Mouse (Mus musculus) cerebellum, postnatal 25 days (tissue): Measurements from ENCODE around the gene Gal3st2.
A peak's percentile ranks its signal among the peaks of the same experiment; 100 is the strongest.
"Not testable (repeated sequence)": the region's sequence is repeated elsewhere in the genome, so short reads cannot be mapped to it uniquely, and the experiment has no call there.

Source experiments
- DNase-seq, 2 experiments: peaks; one replicate each; pipeline ENCODE4 v3.0.0; 2021; ENCODE audit warnings: mixed read lengths in 2 of 2

Gal3st2 gene

DNA sequence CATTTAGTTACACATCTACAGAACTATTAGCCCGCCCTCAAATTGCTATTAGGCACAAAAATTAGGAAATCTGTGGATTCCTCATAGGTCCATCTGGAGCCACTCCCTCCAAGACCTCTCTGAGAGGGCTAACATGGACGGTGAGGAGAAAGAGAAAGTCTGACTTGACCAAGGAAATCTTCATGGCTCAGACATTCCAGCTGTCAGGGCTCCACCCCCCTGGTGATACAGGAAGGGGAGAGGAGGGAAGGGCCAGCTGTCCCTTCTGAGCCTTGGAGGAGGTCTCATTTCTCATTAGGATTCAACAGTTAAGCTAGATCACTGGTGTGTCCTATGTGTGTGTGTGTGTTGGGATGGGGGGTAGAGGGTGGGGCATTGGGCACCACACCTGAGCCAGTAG is at the start of gene Gal3st2:
Gene Gal3st2 (plus strand): TSS at position 259 of the 400 bp plus-strand sequence.
- not testable (repeated sequence) for DNase-seq

DNA sequence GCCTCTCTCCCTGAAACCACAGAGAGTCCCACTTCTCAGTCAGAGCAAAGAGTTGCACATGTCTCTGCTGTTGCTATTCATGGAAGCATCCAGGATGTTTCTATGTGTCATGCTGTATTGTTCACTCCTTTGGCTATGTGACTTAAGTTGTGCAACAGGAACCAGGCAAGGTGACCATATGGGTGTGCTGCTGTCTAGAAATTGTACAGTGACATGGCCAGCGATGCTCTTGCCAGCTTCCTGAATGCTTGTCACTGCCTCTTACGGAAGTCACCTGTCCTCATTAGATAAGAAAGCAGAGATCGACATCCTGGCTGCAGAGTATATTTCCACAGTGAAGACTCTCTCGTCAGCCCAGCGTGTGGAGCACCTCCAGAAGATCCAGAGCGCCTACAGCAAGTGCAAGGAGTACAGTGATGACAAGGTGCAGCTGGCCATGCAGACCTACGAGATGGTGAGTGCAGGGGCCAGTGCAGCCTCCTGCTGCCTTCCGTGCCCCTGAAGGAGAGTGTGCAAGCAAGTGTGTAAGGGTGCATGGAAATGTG is 49.5 kb upstream of the Gal3st2 start:
- peak; percentile 44 to 54 for DNase-seq

DNA sequence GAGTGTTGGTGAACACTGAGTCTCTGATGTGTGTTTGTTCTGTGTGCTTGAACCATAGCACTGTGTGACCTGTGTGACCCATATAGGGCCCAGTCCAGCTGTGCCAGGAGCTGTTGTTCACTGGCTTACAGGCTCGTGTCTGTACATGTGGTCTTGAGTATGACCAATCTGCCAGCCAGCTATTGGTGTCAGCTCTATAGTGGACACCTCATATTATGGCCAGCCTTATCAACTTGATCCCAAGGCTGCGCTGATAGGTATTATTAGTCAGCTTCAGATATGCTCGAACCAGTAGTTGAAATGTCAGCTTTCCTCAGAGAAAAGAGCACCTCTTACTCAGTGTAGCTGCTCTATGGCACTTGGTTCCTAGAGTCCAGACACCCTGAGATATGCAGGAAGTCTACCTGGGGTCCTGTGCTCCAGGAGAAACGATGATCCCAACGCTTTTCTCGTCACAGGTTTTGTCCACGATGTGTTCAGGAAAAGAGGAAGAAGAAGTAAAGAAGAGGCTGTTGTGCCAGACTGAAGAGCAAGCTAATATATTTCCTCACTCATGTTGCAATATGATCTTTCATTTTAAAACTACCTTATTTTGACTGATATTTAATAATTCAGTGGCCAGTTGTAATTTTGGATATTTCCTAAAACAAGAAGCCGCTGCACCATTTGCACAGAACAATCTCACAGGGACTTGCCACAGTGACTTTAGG is 43.1 kb upstream of the Gal3st2 start:
- no peak for DNase-seq

DNA sequence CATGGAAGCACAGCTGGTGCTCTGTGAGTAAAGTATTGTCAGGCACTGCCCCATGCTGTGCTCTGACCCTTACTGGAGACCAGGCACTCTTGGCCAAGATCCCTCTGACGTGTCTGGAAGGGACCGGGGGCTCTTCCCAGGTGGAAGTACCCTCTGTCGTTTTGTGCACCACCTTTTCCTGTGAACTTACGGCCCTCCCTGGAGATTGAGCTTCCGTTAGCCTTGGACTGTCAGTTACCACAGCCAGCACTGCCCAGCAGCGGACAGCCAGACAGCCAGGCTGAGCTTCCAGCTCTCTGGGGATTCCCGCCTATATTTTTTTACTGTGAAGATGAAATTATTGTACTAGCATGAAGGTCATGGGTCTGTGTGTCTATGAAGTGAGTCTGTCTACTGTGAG is 42.4 kb upstream of the Gal3st2 start:
- no peak for DNase-seq

DNA sequence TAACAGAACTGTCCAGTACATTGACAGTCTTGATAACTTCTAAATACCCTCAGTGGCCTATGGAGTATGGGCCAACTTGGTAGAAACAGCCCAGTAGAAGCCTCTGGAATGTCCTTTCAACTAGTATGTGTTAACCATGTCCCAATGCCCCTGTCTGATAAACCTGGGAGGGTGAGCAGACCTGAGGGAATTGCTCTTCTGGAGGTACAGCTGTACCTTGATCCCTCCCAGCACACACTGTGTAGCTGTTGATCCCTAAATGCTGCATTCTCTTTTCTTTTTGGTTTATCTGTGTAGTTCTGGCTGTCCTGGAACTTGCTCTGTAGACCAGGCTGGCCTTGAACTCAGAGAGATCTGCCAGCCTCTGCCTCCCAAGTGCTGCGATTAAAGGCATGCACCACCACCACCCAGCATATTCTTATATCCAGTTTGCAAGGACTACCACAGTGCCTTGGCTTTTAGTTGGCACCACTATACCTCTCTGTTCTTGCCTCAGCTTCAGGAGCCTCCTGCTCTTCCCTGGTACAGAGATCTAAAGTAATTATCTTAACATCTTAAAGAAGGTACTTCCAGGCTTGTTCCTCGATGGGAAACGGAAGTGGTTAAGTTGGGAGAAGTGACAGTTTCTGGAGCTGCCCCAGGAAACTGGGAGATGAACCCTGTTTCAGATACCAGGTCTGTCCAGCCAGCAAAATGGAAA is 37.2 kb upstream of the Gal3st2 start:
- no peak for DNase-seq

DNA sequence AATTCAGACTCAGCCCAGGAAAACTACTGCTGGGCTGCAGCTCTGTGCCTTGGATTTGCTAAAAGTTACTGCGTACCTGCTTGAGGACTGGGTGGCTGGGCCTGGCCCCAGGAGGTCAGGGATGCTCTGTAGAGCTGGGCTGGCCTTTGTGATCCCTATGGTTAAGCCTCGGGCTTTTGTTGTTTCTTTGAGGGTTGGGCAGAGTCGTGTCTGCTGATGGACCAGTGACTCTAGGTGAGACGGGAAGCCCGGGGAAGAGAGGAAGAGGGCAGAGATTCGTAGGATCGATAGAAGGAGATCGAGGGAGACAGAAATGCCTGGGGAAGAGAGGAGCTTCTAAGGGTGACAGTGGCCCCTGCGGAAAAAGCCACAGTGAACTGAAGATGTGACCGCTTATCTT is 36.5 kb upstream of the Gal3st2 start, which contains the start of gene D2hgdh:
Gene D2hgdh (plus strand): TSS at position 301 of the 400 bp plus-strand sequence.
- DNase-seq = peak in 1 of 2 experiments; percentile 48

DNA sequence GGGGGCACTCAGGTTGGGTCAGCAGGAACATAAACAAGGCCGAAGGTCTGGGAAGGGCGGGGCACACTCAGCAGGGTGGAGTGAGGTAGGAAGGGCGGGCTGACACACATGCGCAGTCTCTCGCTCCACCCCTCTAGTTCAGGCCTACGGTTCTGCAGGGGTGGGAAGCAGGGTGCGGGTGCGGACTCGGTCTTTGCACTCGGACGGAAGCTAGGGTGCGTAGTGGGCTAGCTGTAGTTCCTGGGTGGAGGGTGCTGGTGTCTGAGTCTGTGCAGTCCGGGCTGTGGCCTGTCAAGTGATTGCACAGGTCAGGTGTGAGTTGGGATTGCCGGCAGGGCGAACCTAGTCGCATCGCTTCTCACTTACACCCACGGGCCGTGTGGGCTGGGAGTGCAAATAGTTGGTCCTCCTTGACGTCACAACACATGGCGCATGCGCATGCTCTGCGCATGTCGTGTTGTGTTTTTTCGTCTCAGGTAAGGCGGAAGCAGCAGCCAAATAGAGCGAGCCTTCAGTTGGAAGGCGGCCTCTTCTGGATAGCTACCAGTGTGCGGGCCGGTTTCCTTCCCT is 35.9 kb upstream of the Gal3st2 start:
- peak; percentile 97 to 98 for DNase-seq

DNA sequence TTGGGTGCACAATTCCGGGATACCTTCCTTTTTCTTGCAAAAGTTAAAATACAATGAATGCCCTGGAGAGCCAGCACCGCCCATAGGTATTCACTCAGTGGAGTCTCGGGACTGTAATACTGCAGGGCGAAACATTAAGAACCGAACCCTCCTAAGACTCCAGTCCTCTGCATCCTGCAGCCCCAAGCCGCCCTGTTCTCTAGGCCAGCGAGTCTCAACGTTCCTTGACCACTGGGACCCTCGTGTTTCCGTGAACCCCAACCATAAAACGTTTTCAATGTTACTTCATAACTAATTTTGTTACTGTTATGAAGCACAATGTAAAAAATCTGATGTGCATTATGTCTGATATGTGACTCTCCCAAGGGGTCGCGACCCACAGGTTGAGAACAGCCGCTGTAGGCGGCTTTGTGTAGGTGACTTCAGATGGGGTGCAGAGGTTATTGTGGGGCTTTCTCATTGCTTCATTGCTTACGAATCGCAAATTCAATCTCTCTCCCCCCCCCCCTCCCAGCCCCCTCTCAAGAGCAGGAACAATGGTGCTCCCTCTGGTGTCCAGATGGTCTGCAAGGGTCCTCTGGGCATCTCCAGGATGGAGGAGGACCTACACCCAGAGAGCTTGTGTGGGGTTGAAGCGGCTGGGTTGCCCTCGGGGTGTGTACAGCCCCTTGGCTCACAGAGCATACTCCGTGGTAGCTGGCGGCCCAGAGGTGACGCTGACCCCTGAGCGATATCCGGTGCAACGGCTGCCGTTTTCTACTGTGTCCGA is 35.2 kb upstream of the Gal3st2 start:
- peak; percentile 37 to 50 for DNase-seq

DNA sequence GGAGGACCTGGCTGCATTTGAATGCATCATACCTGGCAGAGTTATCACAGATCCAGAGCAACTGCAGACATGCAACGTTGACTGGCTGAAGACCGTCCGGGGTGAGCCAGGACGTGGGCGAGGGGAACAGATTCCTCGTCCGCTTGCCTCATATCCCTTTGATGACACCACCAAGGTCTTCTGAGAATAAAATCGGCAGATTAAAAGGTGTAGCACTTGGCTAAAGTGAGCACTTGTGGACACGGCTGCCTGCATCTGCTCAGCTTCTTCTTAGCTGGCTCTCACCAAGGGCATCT is 34.6 kb upstream of the Gal3st2 start:
- no peak for DNase-seq

DNA sequence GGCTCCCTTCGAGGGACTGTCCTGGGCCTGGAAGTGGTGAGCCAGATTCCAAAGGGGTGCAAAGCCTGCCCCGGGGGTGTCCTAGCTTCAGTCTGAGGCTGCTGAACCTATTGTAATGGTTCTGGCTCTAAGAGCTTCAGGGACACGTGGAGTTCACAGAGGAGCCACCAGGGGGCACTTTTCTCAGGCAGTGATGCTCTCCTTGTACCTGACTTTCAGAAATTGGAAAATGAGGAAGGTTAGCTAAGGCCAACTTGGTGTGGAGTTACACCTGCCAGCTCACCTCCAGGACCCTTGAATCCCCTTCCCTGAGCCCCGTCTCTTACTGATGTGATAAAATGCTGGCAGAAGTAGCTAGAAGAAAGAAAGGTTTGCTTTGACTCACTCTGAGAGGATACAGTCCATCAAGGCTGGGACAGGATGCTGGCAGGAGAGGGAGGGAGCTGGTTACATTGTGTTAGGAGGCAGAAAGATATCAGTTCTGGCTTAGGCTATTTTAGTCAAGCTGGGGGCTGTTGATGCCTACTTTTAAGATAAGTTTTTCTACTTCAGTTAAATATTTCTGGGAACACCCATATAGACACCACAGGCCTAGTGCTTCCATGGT is 28.2 kb upstream of the Gal3st2 start:
- DNase-seq = not testable (repeated sequence)

DNA sequence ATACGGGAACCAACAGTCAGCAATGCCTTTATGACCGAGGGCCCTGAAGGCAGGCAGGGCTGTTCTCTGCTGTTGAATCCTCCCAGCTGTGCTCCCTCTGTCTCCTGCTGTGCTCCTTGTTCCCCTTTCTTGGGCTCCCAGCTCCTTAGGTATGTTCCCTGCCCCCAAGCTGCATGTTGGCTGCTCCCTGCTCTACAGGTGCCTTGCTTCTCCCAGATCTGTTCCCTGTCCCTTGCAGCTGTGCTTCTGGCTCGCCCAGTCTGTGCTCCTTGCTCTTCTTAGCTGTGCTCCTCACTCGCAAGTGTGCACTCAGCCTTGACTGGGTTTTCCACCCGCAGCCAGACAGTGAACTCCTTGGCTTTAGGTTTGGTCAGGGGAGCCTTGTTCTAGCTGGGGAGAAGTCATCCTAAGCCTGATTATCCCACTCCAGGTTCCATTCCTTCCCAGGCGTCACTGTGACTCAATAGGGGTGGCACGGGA is 26.4 kb upstream of the Gal3st2 start:
- no peak for DNase-seq

DNA sequence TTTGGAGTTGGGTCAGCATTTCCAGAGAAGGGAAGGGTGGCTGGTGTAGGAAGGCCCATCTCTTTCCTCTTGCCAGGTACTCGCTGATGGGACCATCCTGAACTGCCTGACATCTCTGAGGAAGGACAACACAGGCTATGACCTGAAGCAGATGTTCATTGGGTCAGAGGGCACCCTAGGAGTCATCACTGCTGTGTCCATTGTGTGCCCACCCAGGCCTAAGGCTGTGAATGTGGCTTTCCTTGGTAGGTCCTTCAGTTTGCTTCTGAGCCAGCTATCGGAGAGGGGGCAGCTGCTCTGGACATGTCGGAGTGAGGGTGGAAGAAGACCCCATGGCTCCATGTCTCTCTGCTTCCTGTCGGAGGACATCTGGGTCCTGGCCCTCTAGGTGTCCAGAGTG is 25.9 kb upstream of the Gal3st2 start:
- no peak for DNase-seq

DNA sequence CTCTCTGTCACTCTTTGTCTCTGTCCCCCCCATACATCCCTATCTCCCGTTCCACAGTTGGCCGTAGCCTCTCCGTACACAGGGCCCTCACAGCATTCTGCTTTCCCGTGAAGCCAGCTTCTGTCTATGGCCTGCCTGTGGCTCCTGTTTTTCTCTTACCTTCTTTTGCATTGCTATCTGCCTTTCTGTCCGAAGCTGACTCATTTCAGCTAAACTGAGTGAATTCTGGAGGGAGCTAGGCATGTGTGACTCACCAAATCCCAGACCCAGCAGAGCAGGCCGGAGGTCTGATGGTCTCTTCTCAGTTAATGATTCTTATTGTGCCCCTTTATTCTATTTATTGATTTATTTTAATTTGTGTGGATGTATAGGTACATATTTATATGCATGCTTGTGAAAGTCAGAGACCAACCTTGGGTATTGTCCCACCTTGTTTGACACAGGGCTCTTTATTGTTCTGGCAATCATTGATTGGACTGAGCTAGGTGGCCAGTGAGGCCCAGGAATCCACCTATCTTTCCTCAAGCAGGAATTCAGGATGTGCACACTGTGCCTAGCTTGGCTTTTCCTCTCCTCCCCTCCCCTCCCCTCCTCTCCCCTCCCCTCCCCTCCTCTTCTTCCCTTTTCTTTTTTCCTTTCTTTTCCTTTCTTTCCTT is 25.1 kb upstream of the Gal3st2 start:
- no peak for DNase-seq

DNA sequence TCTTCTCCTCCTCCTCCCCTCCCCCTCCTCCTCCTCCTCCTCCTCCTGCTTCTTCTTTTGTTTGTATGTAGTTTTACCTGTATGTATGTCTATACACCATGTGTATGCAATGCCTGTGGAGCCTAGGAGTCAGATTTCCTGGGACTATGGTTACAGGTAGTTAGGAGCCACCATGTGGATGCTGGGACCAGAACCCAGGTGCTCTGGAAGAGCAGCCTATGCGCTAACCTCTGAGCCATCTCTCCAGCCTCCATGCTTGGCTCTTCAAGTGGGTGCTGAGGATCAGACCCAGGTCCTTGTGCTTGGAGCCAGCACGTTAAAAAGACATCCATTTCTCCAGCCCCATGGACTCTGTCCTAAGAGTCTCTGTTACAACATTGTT is 24.6 kb upstream of the Gal3st2 start:
- no peak for DNase-seq

DNA sequence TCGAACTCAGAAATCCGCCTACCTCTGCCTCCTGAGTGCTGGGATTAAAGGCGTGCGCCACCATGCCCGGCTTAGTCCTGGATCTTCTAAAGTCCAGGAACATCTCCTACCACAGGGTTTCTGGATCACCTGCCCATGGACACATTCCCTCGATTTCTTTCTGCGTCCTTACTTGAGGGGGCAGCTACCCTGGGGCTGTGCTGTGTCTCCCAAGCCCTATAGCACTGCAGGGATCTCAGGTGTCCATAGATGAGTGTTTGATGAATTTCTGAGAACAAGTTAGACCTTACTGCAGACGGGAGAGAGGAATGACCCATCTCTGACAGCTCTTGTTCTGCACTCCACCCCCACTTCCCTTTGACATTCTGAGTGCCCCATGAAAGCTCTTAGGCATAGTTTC is 23.8 kb upstream of the Gal3st2 start:
- no peak for DNase-seq

DNA sequence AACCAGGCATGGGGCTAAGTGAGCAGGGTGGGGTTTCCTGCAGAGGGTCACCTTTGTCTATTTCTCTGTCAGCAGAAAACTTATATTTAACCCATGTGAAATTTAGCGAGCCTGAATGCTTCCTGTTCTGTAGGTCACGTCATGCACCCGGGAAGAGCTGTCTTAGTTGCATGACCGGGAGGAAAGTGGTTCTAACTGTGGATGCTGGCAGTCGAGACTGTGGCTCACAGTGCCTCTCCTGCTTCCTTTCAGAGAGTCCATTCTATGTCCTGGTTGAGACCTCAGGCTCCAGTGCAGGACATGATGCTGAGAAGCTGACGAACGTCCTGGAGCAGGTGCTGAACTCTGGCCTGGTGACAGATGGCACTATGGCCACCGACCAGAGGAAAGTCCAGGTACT is 22.5 kb upstream of the Gal3st2 start:
- DNase-seq = not testable (repeated sequence)

DNA sequence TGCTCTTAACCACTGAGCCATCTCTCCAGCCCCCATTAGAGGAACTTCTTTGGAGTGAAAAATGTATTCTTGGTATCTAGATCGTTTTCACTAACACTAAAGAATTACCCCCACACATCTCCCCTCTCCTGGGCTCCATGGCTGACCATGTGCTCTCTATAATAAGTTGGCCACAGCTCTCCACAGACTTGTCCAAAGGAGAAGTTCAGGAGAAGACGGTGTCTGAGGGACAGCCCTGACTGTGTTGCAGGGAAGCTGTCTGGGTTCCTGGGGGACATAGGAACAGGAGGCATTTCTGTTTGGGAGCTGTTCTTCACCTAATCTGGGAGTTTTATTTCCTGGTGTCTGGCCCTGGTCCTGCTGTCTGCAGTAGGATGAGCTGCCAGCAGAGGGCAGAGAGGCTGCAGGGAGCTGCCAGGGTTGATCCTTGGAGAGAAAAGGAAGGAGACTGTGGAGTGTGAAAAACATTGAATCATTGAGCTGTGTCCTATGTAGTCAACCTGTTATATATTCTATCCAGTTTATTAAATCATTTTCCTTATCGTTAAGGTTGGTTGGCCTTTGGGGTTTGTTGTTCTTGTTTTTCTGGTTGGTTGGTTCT is 15.2 kb upstream of the Gal3st2 start:
- DNase-seq = not testable (repeated sequence)

DNA sequence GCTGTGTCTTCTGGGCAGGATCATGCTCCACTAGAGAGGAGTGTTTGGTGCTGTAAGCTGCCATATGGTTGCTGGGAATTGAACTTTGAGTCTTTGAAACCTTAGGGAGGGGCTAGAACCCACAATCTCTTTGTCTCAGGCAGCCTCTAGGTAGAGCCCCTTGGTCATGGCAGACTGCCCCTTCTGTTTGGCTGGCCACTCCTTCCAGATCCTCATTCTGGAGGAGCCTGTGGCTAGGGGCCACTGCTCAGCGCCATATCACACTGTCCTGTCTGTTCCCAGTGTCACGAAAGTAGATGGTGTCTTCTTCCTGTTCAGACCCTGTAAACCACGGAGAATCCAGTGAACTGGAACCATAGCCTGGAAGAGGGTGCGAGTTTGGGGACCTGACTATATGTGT is 5.3 kb upstream of the Gal3st2 start:
- DNase-seq = not testable (repeated sequence)

DNA sequence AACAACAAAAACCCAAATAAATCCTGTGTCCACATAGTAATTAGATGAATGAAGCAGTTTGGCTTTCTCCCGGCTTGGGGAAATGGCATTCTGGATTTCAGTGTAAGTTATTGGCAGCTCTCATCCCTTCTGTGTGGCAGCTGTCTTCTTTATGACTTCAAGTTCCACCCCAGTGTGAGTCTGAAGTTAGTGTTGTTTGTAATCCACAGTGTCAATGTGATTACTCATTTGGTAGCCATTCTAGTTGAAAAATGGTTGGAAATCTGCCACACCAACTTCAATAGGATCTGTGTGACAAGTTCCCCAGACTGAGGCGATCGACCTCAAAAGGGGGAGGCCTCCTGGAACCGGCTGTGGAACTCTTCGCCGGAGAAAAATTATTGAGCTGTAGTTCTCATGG is 3.7 kb upstream of the Gal3st2 start:
- DNase-seq = no peak

DNA sequence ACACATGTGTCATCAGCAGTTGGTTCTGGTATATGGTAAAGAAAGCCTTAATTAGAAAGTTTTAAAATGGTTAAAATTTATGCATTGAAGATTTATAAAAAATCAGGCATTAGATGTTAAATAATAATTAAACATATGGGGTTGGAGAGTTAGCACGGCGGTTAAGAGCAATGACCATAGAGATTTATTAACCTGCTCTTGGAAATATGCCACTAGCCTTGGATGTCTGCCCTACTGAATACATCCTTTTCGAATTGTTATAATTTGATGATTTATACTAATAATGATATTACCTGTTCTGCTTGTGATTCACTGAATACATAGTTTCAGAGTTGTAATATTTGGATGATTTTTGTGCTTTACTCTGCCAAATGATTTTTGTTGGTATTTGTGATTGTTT is 3.1 kb upstream of the Gal3st2 start:
- peak in 1 of 2 experiments; percentile 48 for DNase-seq

DNA sequence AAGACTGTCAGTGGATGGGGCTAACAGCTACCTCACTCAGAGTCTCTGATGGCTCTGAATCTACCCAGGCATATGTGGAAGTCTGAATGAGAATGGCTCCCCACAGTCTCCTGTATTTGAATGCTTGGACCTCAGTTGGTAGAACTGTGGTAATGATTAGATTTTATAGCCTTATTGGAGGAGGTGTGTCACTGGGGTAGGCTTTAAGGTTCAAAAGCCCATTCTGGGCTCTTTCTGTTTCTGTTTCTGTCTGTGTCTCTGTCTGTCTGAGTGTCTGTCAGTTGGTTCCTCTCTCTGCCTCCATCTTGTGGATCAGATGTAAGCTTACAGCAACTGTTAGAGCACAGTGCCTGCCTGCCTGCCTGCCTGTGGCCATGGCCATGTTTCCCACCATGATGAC is 1.5 kb upstream of the Gal3st2 start:
- no peak for DNase-seq
